Mouse (Mus musculus) hindbrain, embryonic 16.5 days (tissue): ENCODE measurements at regions not wholly inside any gene's neighbourhood (a gene's known extent, or its start where the extent isn't known, plus 50 kb on each side); places are given as distances from the start of the nearest gene placed in this dataset.

Source experiments
- ATAC-seq: fragments of 200-750 bp; cut with Nextera tagmentation; 2 replicates; pipeline ENCODE4 v1.8.0; 2017; ENCODE audit warnings: moderate TSS enrichment, moderate library complexity
- H3K27ac ChIP-seq: fragments of 300-500 bp; sonication (generic); 2 replicates; pipeline ENCODE4 v1.5.1; 2014; ENCODE audit warnings: low read depth, mild to moderate bottlenecking, control low read depth, low read length, moderate library complexity
- H3K27me3 ChIP-seq: fragments of 300-500 bp; sonication (generic); replicated peaks from 2 replicates; pipeline ENCODE4 v1.6.1; 2014; ENCODE audit warnings: low read length; ENCODE audit not compliant: control insufficient read depth, insufficient read depth
- H3K36me3 ChIP-seq: fragments of 300-500 bp; sonication (generic); 2 replicates; pipeline ENCODE4 v1.6.1; 2014; ENCODE audit warnings: mild to moderate bottlenecking, low read length, moderate library complexity, mixed read lengths; ENCODE audit not compliant: control insufficient read depth, insufficient read depth
- H3K4me1 ChIP-seq: fragments of 300-500 bp; sonication (generic); 2 replicates; pipeline ENCODE4 v1.6.1; 2014; ENCODE audit warnings: low read depth, low read length; ENCODE audit not compliant: control insufficient read depth, insufficient read depth
- H3K4me2 ChIP-seq: fragments of 300-500 bp; sonication (generic); 2 replicates; pipeline ENCODE4 v1.6.1; 2014; ENCODE audit warnings: mild to moderate bottlenecking, low read length, control low read depth, moderate library complexity
- H3K4me3 ChIP-seq: fragments of 300-500 bp; sonication (generic); 2 replicates; pipeline ENCODE4 v1.5.1; 2014; ENCODE audit warnings: mild to moderate bottlenecking, low read length, control low read depth, moderate library complexity
- H3K9ac ChIP-seq: fragments of 300-500 bp; sonication (generic); 2 replicates; pipeline ENCODE4 v1.6.1; 2014; ENCODE audit warnings: low read depth, mild to moderate bottlenecking, control low read depth, low read length, moderate library complexity
- H3K9me3 ChIP-seq: fragments of 300-500 bp; sonication (generic); 2 replicates; pipeline ENCODE4 v1.6.1; 2014; ENCODE audit warnings: mild to moderate bottlenecking, low read length, moderate library complexity; ENCODE audit not compliant: control insufficient read depth
- WGBS: fragments of 180-500 bp; shearing (Covaris S2); extraction: QIAGEN DNeasy Blood & Tissue Kit; methylation state at CpG from one replicate; pipeline ENCODE4 v1.1.7; 2014; 5-methylcytosine and 5-hydroxymethylcytosine counted together

DNA sequence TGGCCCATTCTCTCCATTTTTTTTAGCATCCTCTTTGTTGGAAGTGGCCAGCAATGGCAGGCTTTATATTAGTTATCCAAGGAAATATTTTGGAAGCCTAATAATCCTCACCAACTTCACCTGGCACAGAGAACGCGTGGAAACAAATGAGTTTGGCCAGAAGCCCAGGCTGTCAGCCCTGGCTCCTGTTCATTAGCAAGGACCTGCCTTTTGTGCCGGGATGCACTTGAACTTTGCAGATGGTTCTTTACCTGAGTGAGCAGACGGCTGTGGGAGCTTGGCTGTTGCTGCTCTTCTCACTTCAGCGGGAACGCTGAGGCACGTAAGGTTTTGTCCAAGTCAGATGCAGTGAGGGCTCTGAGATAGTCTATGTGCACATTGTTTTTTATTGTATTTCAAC lies 142.3 kb downstream of the Fam169b start:
- Histone ChIP-seq H3K9me3 (no peaks in the 10 kb centered on the region), H3K4me2 (no peak overlapping the region), H3K36me3 (no peaks in the 10 kb centered on the region), H3K4me3 (no peak overlapping the region), H3K4me1 (no peaks in the 10 kb centered on the region), H3K27ac (no peak overlapping the region), H3K9ac (no peak overlapping the region), H3K27me3 (no peaks in the 10 kb centered on the region)
- 56% methylated on average over 7 of the region's 7 CpGs for WGBS
- peak; percentile 30; the same call in 1 of the 2 replicates for ATAC-seq

DNA sequence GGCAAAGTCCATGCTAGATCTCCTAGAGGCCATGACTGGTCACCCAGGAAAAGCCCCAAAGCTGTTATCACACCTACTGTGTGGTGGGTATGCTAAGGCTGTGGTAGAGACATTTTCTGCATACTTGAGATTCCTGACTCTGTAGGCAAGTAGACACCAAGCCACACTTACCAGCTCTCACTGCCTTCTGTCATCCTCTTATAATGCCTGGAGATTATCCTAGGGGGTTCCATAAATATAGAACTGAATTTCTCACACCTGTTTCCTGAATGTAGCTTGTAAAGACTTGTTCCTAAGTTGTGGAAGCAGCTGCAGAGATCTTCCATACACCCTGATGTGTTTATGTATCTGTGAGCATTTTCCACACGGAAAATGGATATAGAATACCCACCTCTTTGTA lies 139.1 kb downstream of the Fam169b start:
- H3K9ac ChIP-seq = no peak overlapping the region
- H3K4me1 ChIP-seq = no peaks in the 10 kb centered on the region
- H3K4me2 ChIP-seq = no peak overlapping the region
- H3K27ac ChIP-seq = no peak overlapping the region
- H3K27me3 ChIP-seq = no peaks in the 10 kb centered on the region
- no peaks in the 10 kb centered on the region for H3K9me3 ChIP-seq
- H3K36me3 ChIP-seq = no peaks in the 10 kb centered on the region
- ATAC-seq = no peak
- whole genome bisulfite sequencing = 86% methylated on average over 1 of the region's 1 CpGs
- H3K4me3 ChIP-seq = no peak overlapping the region
